Mouse (Mus musculus): ENCODE measurements around the gene Mef2d. TPM values are rescaled to one million over a fixed set of nuclear protein-coding genes. Genes with fewer than 3 reads are reported as not detected.

Mef2d gene
- total RNA-seq, 2 experiments from 2014 or later: 194 to 205 TPM

DNA sequence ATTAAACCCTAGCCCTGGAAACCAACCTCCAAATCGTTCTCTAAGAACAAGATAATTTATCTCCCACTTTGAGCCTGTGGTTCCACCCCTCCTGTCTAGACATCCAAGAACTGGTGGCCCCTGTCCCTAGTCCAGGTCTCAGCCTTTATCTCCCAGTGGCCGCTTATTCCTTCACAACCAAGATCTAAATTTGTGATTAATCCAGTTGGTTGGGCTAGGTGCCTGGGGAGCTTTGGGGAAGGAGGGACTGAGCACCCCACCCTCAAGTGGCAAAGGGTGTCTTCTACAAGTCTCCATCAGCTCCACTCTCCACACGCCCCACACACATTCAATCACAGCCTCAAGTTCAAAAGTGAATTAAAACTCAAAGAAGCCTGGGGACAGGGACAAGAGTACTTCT, 64.3 kb downstream of the Mef2d start:
- DNase-seq (ENCODE audit: low spot score in 2 of 2): no peak

DNA sequence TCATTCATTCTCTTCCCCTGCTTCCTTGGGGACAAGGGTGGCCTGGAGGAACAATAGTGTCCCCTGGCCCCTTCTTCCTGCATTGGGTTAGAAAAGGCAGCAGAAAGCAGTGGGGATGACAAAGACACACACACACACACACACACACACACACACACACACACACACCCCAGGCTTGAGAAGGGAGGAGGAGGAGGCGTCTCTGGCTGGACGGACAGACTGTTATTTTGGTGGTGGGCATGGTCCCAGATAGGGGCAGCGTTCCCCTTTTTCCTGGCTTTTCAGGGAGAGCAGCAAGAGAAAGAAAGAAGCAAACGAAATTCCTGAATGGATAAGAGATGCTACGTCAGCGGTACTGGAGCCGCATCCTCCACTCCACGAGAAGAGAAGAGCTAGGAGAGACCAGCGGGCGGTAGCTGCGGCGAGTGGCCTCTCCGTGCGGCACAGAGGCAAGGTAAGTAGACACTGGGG, 64.8 kb downstream of the Mef2d start:
- DNase-seq (ENCODE audit: low spot score in 2 of 2): peak; percentile 65 to 77

DNA sequence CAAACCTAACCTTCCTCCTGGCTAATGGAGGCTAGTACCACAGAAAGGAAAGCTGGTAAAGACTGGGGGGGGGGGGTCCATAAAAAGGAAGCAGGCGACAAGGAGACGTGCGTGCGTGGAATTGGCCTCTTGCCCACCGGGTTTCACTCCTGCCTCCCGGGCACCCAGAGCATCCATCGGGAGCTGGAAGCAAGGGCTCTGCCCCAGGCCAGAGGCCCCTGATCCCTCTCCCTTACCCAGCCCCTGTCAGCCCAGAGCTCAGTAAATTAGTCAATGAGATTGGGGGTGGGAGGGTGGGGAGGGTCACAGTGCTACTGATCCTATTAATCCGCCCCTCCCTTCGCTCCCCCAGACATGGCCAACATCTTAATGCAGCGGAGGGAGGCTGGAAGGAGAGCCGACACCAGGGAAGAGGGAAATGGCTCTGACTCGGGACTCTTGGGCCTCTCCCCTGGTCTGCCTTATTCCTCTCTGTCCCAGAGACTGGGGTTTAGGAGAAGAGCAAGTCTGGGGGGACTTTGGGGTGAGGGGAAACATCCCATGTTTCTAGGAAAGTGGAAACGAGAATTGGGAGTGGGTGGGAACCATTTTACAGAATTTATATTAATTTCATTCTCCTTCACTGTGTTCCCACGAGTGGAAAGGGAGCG, 65.4 kb downstream of the Mef2d start:
- DNase-seq (ENCODE audit: low spot score in 2 of 2): peak in 1 of 2 experiments; percentile 25

GRCm38 (mm10) chr3:88208226-88208720, 66.1 kb downstream of the Mef2d start:
- peak in 1 of 2 experiments; percentile 19 for DNase-seq (ENCODE audit: low spot score in 2 of 2)

- DNase-seq (ENCODE audit: low spot score in 2 of 2): peak in 1 of 2 experiments; percentile 16
Observed at GRCm38 (mm10) chr3:88209306-88209705, 67.1 kb downstream of the Mef2d start.

DNA sequence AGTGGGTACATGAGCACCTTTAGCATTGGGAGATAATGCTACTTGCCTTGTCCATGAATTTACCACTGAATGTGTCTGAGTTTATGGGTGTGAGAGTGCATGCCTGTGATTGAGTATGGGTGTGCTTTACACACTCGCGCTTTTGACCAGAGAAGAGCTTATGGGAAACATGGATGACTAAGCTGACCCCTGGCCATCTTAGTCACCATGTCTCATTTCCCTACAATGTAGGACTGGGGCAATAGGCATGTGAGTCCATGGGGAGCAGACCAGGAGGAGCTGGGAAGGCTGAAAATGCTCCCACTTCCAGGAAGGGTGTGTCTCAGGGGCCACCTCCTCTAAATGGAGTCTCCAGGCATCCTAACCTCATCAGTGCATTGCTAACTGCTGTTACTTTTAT, 67.9 kb downstream of the Mef2d start:
- no peak for DNase-seq (ENCODE audit: low spot score in 2 of 2)

- no peak for DNase-seq (ENCODE audit: low spot score in 2 of 2)
Observed at GRCm38 (mm10) chr3:88210918-88211317, 68.7 kb downstream of the Mef2d start.

DNA sequence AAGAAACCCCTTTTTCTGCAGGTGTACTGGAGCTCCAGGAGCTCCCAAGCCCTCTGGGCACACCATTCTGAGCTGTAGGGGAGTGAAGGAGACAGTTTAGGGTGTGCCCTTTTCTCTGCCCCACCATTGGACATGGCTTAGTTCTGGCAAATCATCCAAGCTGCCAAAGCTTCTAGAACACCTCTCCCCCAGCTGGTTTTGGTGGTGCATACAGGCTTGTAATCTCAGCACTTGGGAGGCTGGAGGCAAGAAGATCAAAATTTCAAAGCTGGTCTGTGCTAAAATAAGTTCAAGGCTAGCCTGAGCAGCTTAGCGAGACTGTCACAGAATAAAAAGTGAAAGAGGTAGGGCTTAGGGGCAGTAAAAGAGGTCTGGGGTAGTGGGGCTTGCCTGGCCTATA, 70.2 kb downstream of the Mef2d start:
- DNase-seq (ENCODE audit: low spot score in 2 of 2): no peak

DNA sequence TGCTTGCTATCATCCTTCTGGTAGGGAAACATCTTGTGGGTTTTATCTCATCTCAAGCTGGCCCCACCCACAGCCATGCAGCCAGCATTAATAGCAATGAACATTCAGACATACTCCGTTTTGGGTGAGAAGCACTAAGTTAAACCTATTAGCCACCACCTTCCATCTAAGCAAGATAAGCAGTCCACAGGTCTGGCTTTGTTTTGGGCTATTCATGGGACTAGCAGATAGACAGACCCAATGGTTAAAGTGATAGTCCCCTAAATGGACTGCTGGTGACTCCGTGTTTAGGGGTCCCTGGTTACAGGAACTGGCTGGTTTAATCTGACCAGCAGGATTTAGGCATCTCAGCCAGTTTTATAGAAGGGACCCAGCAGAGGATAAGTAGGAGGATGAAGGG, 70.8 kb downstream of the Mef2d start:
- DNase-seq (ENCODE audit: low spot score in 2 of 2): peak in 1 of 2 experiments; percentile 39

DNA sequence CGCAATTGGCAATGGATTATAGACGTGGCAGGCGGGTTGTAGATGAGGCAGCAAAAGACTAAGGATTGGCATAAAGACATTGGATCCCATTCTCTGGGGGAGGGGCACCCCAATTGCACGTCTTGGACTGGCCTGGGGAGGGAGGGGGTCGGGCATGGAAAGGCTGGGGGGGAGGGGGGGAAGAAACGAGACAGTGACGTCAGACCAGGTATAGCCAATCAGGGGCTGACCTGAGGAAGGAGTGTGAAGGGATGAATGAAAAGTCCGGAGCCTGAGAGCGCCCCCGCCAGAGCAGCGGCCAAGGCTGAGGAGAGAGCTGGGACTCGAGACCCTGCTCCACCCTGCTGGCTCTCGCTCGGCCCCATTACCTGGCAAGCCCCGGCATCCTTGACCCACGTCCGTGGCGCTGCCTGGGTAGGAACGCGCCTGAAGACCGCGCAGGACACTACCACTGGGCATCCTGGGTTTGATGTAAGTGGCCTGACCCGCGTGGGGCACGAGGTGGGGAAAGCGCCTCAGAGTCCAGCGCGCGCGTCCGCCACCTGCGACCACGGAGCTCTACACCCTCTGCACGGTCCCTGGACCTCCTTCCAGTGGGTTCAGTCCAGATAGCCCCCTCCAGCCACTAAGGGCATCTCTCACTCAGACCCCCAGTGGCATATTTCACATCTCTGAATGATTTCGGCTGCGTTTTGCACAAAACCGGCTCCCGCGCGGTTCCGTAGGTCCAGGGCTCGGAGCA, 72.2 kb downstream of the Mef2d start:
- DNase-seq (ENCODE audit: low spot score in 2 of 2): peak; percentile 69 to 80

DNA sequence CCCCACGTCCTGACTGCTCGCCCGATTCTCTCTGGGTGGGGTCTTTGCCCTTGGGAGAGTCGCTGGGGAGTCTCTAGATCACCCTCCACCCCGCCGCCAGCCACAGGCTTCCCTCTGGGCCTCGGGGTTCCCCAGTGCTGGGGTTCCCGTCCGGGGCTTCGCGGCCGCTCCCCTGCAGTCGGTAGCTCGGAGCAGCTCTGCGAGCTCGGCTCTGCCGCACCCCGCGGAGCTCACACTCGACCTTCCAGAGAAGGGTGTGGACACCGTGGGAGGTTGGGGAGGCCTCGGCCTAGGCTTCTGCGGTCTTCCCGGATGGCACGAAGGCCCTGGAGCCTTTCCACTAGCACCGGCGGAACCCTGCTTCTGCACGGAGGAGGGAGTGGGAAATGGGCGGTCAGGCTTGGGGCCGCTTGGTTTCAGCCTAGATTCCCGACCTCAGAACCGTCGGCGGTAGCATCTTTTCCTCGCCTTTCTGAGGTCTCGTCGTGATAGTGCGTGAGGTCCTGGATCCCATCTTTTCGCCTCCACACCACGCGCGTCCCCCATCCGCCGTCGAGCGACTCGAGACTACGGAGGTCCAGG, 72.9 kb downstream of the Mef2d start:
- DNase-seq (ENCODE audit: low spot score in 2 of 2): no peak

DNA sequence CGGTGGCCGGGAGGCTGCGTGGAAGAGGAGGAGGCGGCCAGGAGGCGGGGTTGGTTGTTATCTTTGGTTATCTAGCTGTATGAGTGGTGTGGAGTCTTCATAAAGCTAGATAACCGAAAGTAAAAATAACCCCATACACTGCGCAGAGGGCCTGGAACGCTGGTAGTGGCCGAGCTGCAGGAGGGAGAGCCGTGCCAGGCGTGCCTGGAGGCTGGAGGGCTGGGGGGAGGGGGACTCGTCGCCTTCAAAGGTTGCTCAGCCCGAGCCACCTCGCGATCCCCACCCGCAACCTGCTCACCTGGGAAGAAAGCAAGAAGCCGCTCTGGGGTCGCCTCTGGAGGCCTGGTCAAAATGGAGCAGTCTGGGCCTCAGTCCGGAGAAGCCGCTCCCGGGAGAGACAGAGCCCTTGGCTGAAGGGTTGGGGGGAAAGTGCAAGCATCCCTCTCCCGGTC, 73.4 kb downstream of the Mef2d start:
- DNase-seq (ENCODE audit: low spot score in 2 of 2): peak in 1 of 2 experiments; percentile 44

GRCm38 (mm10) chr3:88216116-88216515, 73.9 kb downstream of the Mef2d start:
- DNase-seq (ENCODE audit: low spot score in 2 of 2): no peak

GRCm38 (mm10) chr3:88216534-88217326, 74.6 kb downstream of the Mef2d start:
- DNase-seq (ENCODE audit: low spot score in 2 of 2): no peak

- DNase-seq (ENCODE audit: low spot score in 2 of 2): no peak
Observed at GRCm38 (mm10) chr3:88217679-88218078, 75.5 kb downstream of the Mef2d start.

DNA sequence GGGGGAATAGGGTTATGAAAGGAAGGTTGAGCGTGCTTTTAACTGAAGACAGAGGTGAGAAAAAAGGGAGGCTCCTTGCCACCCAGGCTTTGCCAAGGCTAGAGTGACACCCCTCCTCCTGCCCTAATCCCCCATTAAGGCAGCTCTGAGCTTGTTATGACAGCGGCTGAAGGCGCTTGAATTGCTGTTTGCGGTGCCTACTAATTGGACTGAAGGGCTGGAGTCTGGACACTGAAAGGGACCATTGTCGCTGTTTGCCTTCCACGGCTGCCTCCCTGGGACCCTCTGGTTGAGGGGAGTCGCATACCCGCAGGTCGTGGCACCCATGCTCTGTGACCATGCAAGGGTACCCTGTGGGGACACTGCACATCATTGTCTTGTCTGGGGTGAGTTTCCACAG, 77.8 kb downstream of the Mef2d start:
- no peak for DNase-seq (ENCODE audit: low spot score in 2 of 2)

DNA sequence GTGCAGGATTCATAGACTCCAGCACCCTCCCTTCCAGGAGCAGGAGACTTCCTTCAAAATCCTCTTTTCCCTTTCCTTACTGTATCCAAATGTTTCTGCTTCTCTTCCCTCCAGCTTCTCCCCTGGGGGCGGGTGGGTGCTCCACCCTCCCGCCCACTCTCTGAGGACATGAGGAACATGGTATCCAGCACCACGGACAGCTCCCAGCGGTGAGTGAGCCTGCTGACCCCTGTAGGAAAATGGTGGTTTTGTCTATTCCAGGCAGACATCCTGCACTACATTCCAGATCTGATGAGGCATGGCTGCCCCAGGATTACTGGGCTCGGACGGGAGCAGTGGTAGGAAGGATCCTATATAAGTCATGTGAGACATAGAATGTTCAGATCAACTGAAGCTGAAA, 78.7 kb downstream of the Mef2d start:
- no peak for DNase-seq (ENCODE audit: low spot score in 2 of 2)

Data from layer of hippocampus, adult 18-20 months (tissue).